Mouse (Mus musculus): ENCODE measurements around the gene 4931409K22Rik. TPM values are rescaled to one million over a fixed set of nuclear protein-coding genes. Genes with fewer than 3 reads are reported as not detected.
A peak's percentile ranks its signal among the peaks of the same experiment; 100 is the strongest.

The 4931409K22Rik gene
- total and polyA plus RNA-seq, 3 experiments = not detected

- H3K4me1 ChIP-seq (ENCODE audit: control insufficient read depth in 1 of 2, insufficient read depth in 2 of 2) = no peaks in the 10 kb centered on the region
- in situ Hi-C loops (cut with MboI; ENCODE audit: low pct_ligation_motif_present, low pct_unique_long_range_greater_than_20kb, low sequenced_read_pairs) = no loop called here
- peaks cover 52% of the 10 kb centered on the region for H3K27me3 ChIP-seq (replicated peaks)
- TF ChIP-seq RCOR1 (conservative IDR thresholded peaks at IDR 0.05; ENCODE audit: low read depth, low read length) = no peak
- no peak for TF ChIP-seq CHD1 (IDR thresholded peaks at IDR 0.05; ENCODE audit: low read depth, low read length)
- H3K9me3 ChIP-seq (replicated peaks; ENCODE audit: low read length) = peaks cover 4% of the 10 kb centered on the region
- no peak overlapping the region for H3K27ac ChIP-seq (ENCODE audit: insufficient read depth, low read depth)
- no peak overlapping the region for H3K9ac ChIP-seq (ENCODE audit: insufficient read depth, low read depth)
- H3K79me2 ChIP-seq (replicated peaks; ENCODE audit: control insufficient read depth, extremely low read depth, insufficient read depth, poor library complexity, severe bottlenecking) = no peaks in the 10 kb centered on the region
- no peak for DNase-seq (ENCODE audit: extremely low read depth)
- H3K4me3 ChIP-seq (replicated peaks in 1 of 3; ENCODE audit: low read depth in 2 of 3, low read length in 2 of 3, poor library complexity in 1 of 3) = no peak overlapping the region
- H3K36me3 ChIP-seq (replicated peaks in 1 of 2; ENCODE audit: control insufficient read depth in 1 of 2, insufficient read depth in 1 of 2, low read length in 1 of 2) = no peaks in the 10 kb centered on the region
- H3K4me2 ChIP-seq (ENCODE audit: insufficient read depth, low read depth, poor library complexity, severe bottlenecking) = no peak overlapping the region
- dilution Hi-C loops (cut with MboI; ENCODE audit: extremely low pct_ligation_motif_present, extremely low pct_unique_long_range_greater_than_20kb, low sequenced_read_pairs) = no loop called here
Observed at GRCm38 (mm10) chr5:24521366-24521765, 35.2 kb downstream of the 4931409K22Rik start.

- dilution Hi-C loops (cut with MboI; ENCODE audit: extremely low pct_ligation_motif_present, extremely low pct_unique_long_range_greater_than_20kb, low sequenced_read_pairs) = no loop called here
- in situ Hi-C loops (cut with MboI; ENCODE audit: low pct_ligation_motif_present, low pct_unique_long_range_greater_than_20kb, low sequenced_read_pairs) = no loop called here
- no peak for DNase-seq (ENCODE audit: extremely low read depth)
Observed at GRCm38 (mm10) chr5:24512271-24512670, 44.3 kb downstream of the 4931409K22Rik start.

GRCm38 (mm10) chr5:24510635-24511034 lies 46.0 kb downstream of the 4931409K22Rik start:
- dilution Hi-C loops (cut with MboI; ENCODE audit: extremely low pct_ligation_motif_present, extremely low pct_unique_long_range_greater_than_20kb, low sequenced_read_pairs) = no loop called here
- peaks cover 0 to 2% of the 10 kb centered on the region in 2 experiments for H3K36me3 ChIP-seq (replicated peaks in 1 of 2; ENCODE audit: control insufficient read depth in 1 of 2, insufficient read depth in 1 of 2, low read length in 1 of 2)
- DNase-seq (ENCODE audit: extremely low read depth) = peak; percentile 33
- no peak for TF ChIP-seq USF1 (IDR thresholded peaks at IDR 0.05; ENCODE audit: low read depth, low read length)
- TF ChIP-seq SMC3 (IDR thresholded peaks at IDR 0.05; ENCODE audit: low read depth, low read length) = peak; percentile 48
- peak; percentile 41 for TF ChIP-seq RAD21 (IDR thresholded peaks at IDR 0.05; ENCODE audit: low read depth, low read length)
- TF ChIP-seq TBP (conservative IDR thresholded peaks at IDR 0.05; ENCODE audit: low read depth, low read length) = no peak
- no peak for TF ChIP-seq ZMIZ1 (IDR thresholded peaks at IDR 0.05; ENCODE audit: low read depth, low read length)
- peak; percentile 25 to 71; a peak in 3 of 4 replicates for TF ChIP-seq CTCF (conservative IDR thresholded peaks at IDR 0.05 in 1 of 2, IDR thresholded peaks at IDR 0.05 in 1 of 2; ENCODE audit: low read depth in 2 of 2, low read length in 2 of 2)
- no peak overlapping the region for H3K9ac ChIP-seq (ENCODE audit: insufficient read depth, low read depth)
- no peak overlapping the region for H3K27ac ChIP-seq (ENCODE audit: insufficient read depth, low read depth)
- H3K4me3 ChIP-seq (replicated peaks in 1 of 3; ENCODE audit: low read depth in 2 of 3, low read length in 2 of 3, poor library complexity in 1 of 3) = no peak overlapping the region
- H3K9me3 ChIP-seq (replicated peaks; ENCODE audit: low read length) = no peaks in the 10 kb centered on the region
- in situ Hi-C loops (cut with MboI; ENCODE audit: low pct_ligation_motif_present, low pct_unique_long_range_greater_than_20kb, low sequenced_read_pairs) = no loop called here
- H3K79me2 ChIP-seq (replicated peaks; ENCODE audit: control insufficient read depth, extremely low read depth, insufficient read depth, poor library complexity, severe bottlenecking) = no peaks in the 10 kb centered on the region
- H3K27me3 ChIP-seq (replicated peaks) = no peaks in the 10 kb centered on the region
- no peak overlapping the region for H3K4me2 ChIP-seq (ENCODE audit: insufficient read depth, low read depth, poor library complexity, severe bottlenecking)
- peaks cover 0 to 9% of the 10 kb centered on the region in 2 experiments; a peak in 2 of 4 replicates for H3K4me1 ChIP-seq (ENCODE audit: control insufficient read depth in 1 of 2, insufficient read depth in 2 of 2)

More at GRCm38 (mm10) chr5:24512271-24512670, 44.3 kb downstream of the 4931409K22Rik start:
- no peak overlapping the region for H3K4me2 ChIP-seq (ENCODE audit: insufficient read depth, low read depth, poor library complexity, severe bottlenecking)
- no peak overlapping the region for H3K27ac ChIP-seq (ENCODE audit: insufficient read depth, low read depth)
- H3K4me3 ChIP-seq (replicated peaks in 1 of 3; ENCODE audit: low read depth in 2 of 3, low read length in 2 of 3, poor library complexity in 1 of 3) = no peak overlapping the region
- peaks cover 7% of the 10 kb centered on the region for H3K27me3 ChIP-seq (replicated peaks)
- H3K9me3 ChIP-seq (replicated peaks; ENCODE audit: low read length) = no peaks in the 10 kb centered on the region
- H3K79me2 ChIP-seq (replicated peaks; ENCODE audit: control insufficient read depth, extremely low read depth, insufficient read depth, poor library complexity, severe bottlenecking) = no peaks in the 10 kb centered on the region
- H3K36me3 ChIP-seq (replicated peaks in 1 of 2; ENCODE audit: control insufficient read depth in 1 of 2, insufficient read depth in 1 of 2, low read length in 1 of 2) = peaks cover 0 to 2% of the 10 kb centered on the region in 2 experiments
- no peak for TF ChIP-seq POLR2A (IDR thresholded peaks at IDR 0.05; ENCODE audit: low read depth, low read length)
- no peak for TF ChIP-seq BHLHE40 (IDR thresholded peaks at IDR 0.05; ENCODE audit: low read depth, low read length)
- no peak for TF ChIP-seq MYC (IDR thresholded peaks at IDR 0.05; ENCODE audit: low read depth, low read length)
- no peak for TF ChIP-seq ZMIZ1 (IDR thresholded peaks at IDR 0.05; ENCODE audit: low read depth, low read length)
- TF ChIP-seq ETS1 (conservative IDR thresholded peaks at IDR 0.05; ENCODE audit: low read depth, low read length) = no peak
- no peak for TF ChIP-seq TBP (conservative IDR thresholded peaks at IDR 0.05; ENCODE audit: low read depth, low read length)
- TF ChIP-seq KAT2A (IDR thresholded peaks at IDR 0.05; ENCODE audit: insufficient replicate concordance, low read length) = no peak
- no peak for TF ChIP-seq HCFC1 (IDR thresholded peaks at IDR 0.05; ENCODE audit: low read depth, low read length)
- TF ChIP-seq USF1 (IDR thresholded peaks at IDR 0.05; ENCODE audit: low read depth, low read length) = no peak
- no peak for TF ChIP-seq CHD2 (IDR thresholded peaks at IDR 0.05; ENCODE audit: low read length)
- TF ChIP-seq TCF12 (IDR thresholded peaks at IDR 0.05; ENCODE audit: low read depth, low read length) = no peak
- no peak for TF ChIP-seq IRF4 (IDR thresholded peaks at IDR 0.05; ENCODE audit: low read depth, low read length)
- no peak for TF ChIP-seq NELFE (IDR thresholded peaks at IDR 0.05; ENCODE audit: low read depth, low read length)
- no peak for TF ChIP-seq UBTF (IDR thresholded peaks at IDR 0.05; ENCODE audit: low read depth, low read length)
- no peak overlapping the region for H3K9ac ChIP-seq (ENCODE audit: insufficient read depth, low read depth)
- H3K4me1 ChIP-seq (ENCODE audit: control insufficient read depth in 1 of 2, insufficient read depth in 2 of 2) = no peaks in the 10 kb centered on the region

Measured in CH12.LX (cell line).